Mouse (Mus musculus) lung, embryonic 15.5 days (tissue): ENCODE measurements around the gene Crlf2. TPM values are rescaled to one million over a fixed set of nuclear protein-coding genes. Genes with fewer than 3 reads are reported as not detected.

Experiments
- ATAC-seq: fragments of 200-750 bp; cut with Nextera tagmentation; 2 replicates; pipeline ENCODE4 v1.8.0; 2017; ENCODE audit warnings: moderate number of reproducible peaks, borderline replicate concordance; ENCODE audit not compliant: low FRiP score, low TSS enrichment; ENCODE audit errors: extremely low read depth
- H3K27ac ChIP-seq: fragments of 300-500 bp; sonication (generic); 2 replicates; pipeline ENCODE4 v1.5.1; 2015; ENCODE audit warnings: moderate library complexity, mild to moderate bottlenecking, inconsistent platforms
- H3K27me3 ChIP-seq: fragments of 300-500 bp; sonication (generic); 2 replicates; pipeline ENCODE4 v1.6.1; 2015; ENCODE audit warnings: inconsistent platforms
- H3K36me3 ChIP-seq: fragments of 300-500 bp; sonication (generic); 2 replicates; pipeline ENCODE4 v1.6.1; 2015; ENCODE audit warnings: inconsistent platforms
- H3K4me1 ChIP-seq: fragments of 300-500 bp; sonication (generic); 2 replicates; pipeline ENCODE4 v1.6.1; 2015; ENCODE audit warnings: inconsistent platforms
- H3K4me2 ChIP-seq: fragments of 300-500 bp; sonication (generic); 2 replicates; pipeline ENCODE4 v1.6.1; 2015; ENCODE audit warnings: inconsistent platforms, mild to moderate bottlenecking, moderate library complexity
- H3K4me3 ChIP-seq: fragments of 300-500 bp; sonication (generic); 2 replicates; pipeline ENCODE4 v1.5.1; 2015; ENCODE audit warnings: mild to moderate bottlenecking, inconsistent platforms
- H3K9ac ChIP-seq: fragments of 300-500 bp; sonication (generic); 2 replicates; pipeline ENCODE4 v1.6.1; 2015; ENCODE audit warnings: inconsistent platforms
- H3K9me3 ChIP-seq: fragments of 300-500 bp; sonication (generic); 2 replicates; pipeline ENCODE4 v1.6.1; 2016; ENCODE audit warnings: inconsistent platforms
- WGBS: fragments of 180-500 bp; shearing (Covaris S2); methylation state at CpG from one replicate; pipeline ENCODE4 v1.1.7; 2015; 5-methylcytosine and 5-hydroxymethylcytosine counted together
- polyA plus RNA-seq: library from polyadenylated mRNA; unstranded; fragments of >200 nt; fragmentation: Nextera tagmentation; extraction: Ambion mirVana; gene quantifications from 2 replicates; pipeline ENCODE4 v1.2.1, GENCODE M21; 2015

Crlf2 gene
- 14.8 and 17.0 TPM in 2 replicates for polyA plus RNA-seq

GRCm38 (mm10) chr5:109558404-109559160 lies at the start of gene Crlf2:
Crlf2 (minus strand) TSS chr5:109558993.
- Histone ChIP-seq H3K4me3 (peak within 1 kb of the TSS; percentile 78), H3K4me2 (peak within 1 kb of the TSS; percentile 72), H3K9me3 (peaks cover 24% of the 10 kb centered on the region), H3K9ac (peak within 1 kb of the TSS; percentile 47; the same call in 1 of the 2 replicates), H3K27ac (peak within 1 kb of the TSS; percentile 99), H3K4me1 (no peaks in the 10 kb centered on the region), H3K27me3 (no peaks in the 10 kb centered on the region), H3K36me3 (peaks cover 18% of the 10 kb centered on the region; the same call in 1 of the 2 replicates)
- 0% methylated on average over 44 of the region's 73 CpGs for WGBS
- ATAC-seq = peak; percentile 60

- no peak overlapping the region for H3K4me2 ChIP-seq
- H3K9me3 ChIP-seq = no peaks in the 10 kb centered on the region
- no peak overlapping the region for H3K4me3 ChIP-seq
- H3K9ac ChIP-seq = no peak overlapping the region
- no peaks in the 10 kb centered on the region for H3K27me3 ChIP-seq
- H3K4me1 ChIP-seq = no peaks in the 10 kb centered on the region
- no peak overlapping the region for H3K27ac ChIP-seq
- whole genome bisulfite sequencing = 15% methylated on average over 1 of the region's 1 CpGs
- ATAC-seq = 0 out of 2 replicates have a peak, but pooled peaks have one; percentile 52
- H3K36me3 ChIP-seq = no peaks in the 10 kb centered on the region
These were observed 43.8 kb upstream of the Crlf2 start for GRCm38 (mm10) chr5:109602585-109602984.

- H3K36me3 ChIP-seq = no peaks in the 10 kb centered on the region
- H3K27ac ChIP-seq = no peak overlapping the region
- no peak overlapping the region for H3K9ac ChIP-seq
- H3K27me3 ChIP-seq = no peaks in the 10 kb centered on the region
- no peak for ATAC-seq
- no peak overlapping the region for H3K4me3 ChIP-seq
- H3K4me1 ChIP-seq = no peaks in the 10 kb centered on the region
- H3K4me2 ChIP-seq = no peak overlapping the region
- no peaks in the 10 kb centered on the region for H3K9me3 ChIP-seq
- WGBS = 9% methylated on average over 3 of the region's 3 CpGs
These were observed 42.3 kb upstream of the Crlf2 start for GRCm38 (mm10) chr5:109601080-109601479.

- H3K27ac ChIP-seq = no peak overlapping the region
- ATAC-seq = no peak
- no peaks in the 10 kb centered on the region for H3K27me3 ChIP-seq
- H3K36me3 ChIP-seq = no peaks in the 10 kb centered on the region
- no peaks in the 10 kb centered on the region for H3K9me3 ChIP-seq
- no peak overlapping the region for H3K4me3 ChIP-seq
- H3K9ac ChIP-seq = no peak overlapping the region
- H3K4me2 ChIP-seq = no peak overlapping the region
- no peaks in the 10 kb centered on the region for H3K4me1 ChIP-seq
These were observed 40.1 kb upstream of the Crlf2 start for GRCm38 (mm10) chr5:109598876-109599275.

- H3K4me3 ChIP-seq = no peak overlapping the region
- no peaks in the 10 kb centered on the region for H3K9me3 ChIP-seq
- no peaks in the 10 kb centered on the region for H3K36me3 ChIP-seq
- no peaks in the 10 kb centered on the region for H3K4me1 ChIP-seq
- H3K9ac ChIP-seq = no peak overlapping the region
- no peak for ATAC-seq
- H3K27me3 ChIP-seq = no peaks in the 10 kb centered on the region
- H3K27ac ChIP-seq = no peak overlapping the region
- H3K4me2 ChIP-seq = no peak overlapping the region
- 33% methylated on average over 5 of the region's 5 CpGs for WGBS
These were observed 37.9 kb upstream of the Crlf2 start for GRCm38 (mm10) chr5:109596647-109597046.

GRCm38 (mm10) chr5:109562829-109563228 lies 4.0 kb upstream of the Crlf2 start:
- ATAC-seq = no peak
- Histone ChIP-seq H3K9ac (no peak overlapping the region), H3K4me3 (no peak overlapping the region), H3K4me2 (no peak overlapping the region), H3K9me3 (no peaks in the 10 kb centered on the region), H3K36me3 (no peaks in the 10 kb centered on the region), H3K27me3 (no peaks in the 10 kb centered on the region), H3K27ac (no peak overlapping the region), H3K4me1 (no peaks in the 10 kb centered on the region)
- WGBS = 52% methylated on average over 2 of the region's 2 CpGs

- WGBS = 20% methylated on average over 6 of the region's 6 CpGs
- H3K9me3 ChIP-seq = peaks cover 23% of the 10 kb centered on the region
- peaks cover 18% of the 10 kb centered on the region; the same call in 1 of the 2 replicates for H3K36me3 ChIP-seq
- peak overlapping the region; percentile 78 for H3K4me3 ChIP-seq
- H3K27ac ChIP-seq = peak overlapping the region; percentile 99
- H3K4me2 ChIP-seq = peak overlapping the region; percentile 72
- H3K9ac ChIP-seq = no peak overlapping the region
- ATAC-seq = no peak
- no peaks in the 10 kb centered on the region for H3K27me3 ChIP-seq
- H3K4me1 ChIP-seq = no peaks in the 10 kb centered on the region
These were observed 398 bp upstream of the Crlf2 start for GRCm38 (mm10) chr5:109559191-109559590.

GRCm38 (mm10) chr5:109558123-109558403 lies 730 bp downstream of the Crlf2 start:
- Histone ChIP-seq H3K36me3 (peaks cover 18% of the 10 kb centered on the region; the same call in 1 of the 2 replicates), H3K9ac (peak overlapping the region; percentile 31; the same call in 1 of the 2 replicates), H3K4me2 (peak overlapping the region; percentile 72), H3K4me1 (no peaks in the 10 kb centered on the region), H3K4me3 (peak overlapping the region; percentile 78), H3K27ac (peak overlapping the region; percentile 99), H3K9me3 (peaks cover 24% of the 10 kb centered on the region), H3K27me3 (no peaks in the 10 kb centered on the region)
- WGBS = 0% methylated on average over 9 of the region's 9 CpGs
- ATAC-seq = no peak

GRCm38 (mm10) chr5:109557321-109558122 lies 1.3 kb downstream of the Crlf2 start:
- WGBS = 0% methylated on average over 35 of the region's 35 CpGs
- peaks cover 24% of the 10 kb centered on the region for H3K9me3 ChIP-seq
- peak overlapping the region; percentile 78 for H3K4me3 ChIP-seq

GRCm38 (mm10) chr5:109556591-109557320 lies 2.0 kb downstream of the Crlf2 start:
- peak overlapping the region; percentile 99 for H3K27ac ChIP-seq
- peaks cover 27% of the 10 kb centered on the region for H3K9me3 ChIP-seq
- no peak overlapping the region for H3K9ac ChIP-seq
- peak; percentile 72 for ATAC-seq
- H3K4me3 ChIP-seq = peak overlapping the region; percentile 78
- H3K4me2 ChIP-seq = peak overlapping the region; percentile 72
- no peaks in the 10 kb centered on the region for H3K27me3 ChIP-seq
- WGBS = 5% methylated on average over 40 of the region's 40 CpGs
- peaks cover 18% of the 10 kb centered on the region; the same call in 1 of the 2 replicates for H3K36me3 ChIP-seq
- H3K4me1 ChIP-seq = no peaks in the 10 kb centered on the region

More at GRCm38 (mm10) chr5:109557321-109558122, 1.3 kb downstream of the Crlf2 start:
- peak overlapping the region; percentile 31; the same call in 1 of the 2 replicates for H3K9ac ChIP-seq
- peak overlapping the region; percentile 72 for H3K4me2 ChIP-seq
- H3K27me3 ChIP-seq = no peaks in the 10 kb centered on the region
- no peaks in the 10 kb centered on the region for H3K4me1 ChIP-seq
- ATAC-seq = peak; percentile 72
- H3K36me3 ChIP-seq = peaks cover 18% of the 10 kb centered on the region; the same call in 1 of the 2 replicates
- peak overlapping the region; percentile 99 for H3K27ac ChIP-seq

GRCm38 (mm10) chr5:109555676-109556571 lies 2.9 kb downstream of the Crlf2 start:
- H3K9me3 ChIP-seq = peaks cover 35% of the 10 kb centered on the region

More at GRCm38 (mm10) chr5:109555676-109556571, 2.9 kb downstream of the Crlf2 start:
- Histone ChIP-seq H3K4me1 (no peaks in the 10 kb centered on the region), H3K4me2 (peak overlapping the region; percentile 72), H3K4me3 (peak overlapping the region; percentile 78), H3K9ac (no peak overlapping the region), H3K27ac (peak overlapping the region; percentile 99), H3K36me3 (peaks cover 18% of the 10 kb centered on the region; the same call in 1 of the 2 replicates), H3K27me3 (no peaks in the 10 kb centered on the region)
- 74% methylated on average over 54 of the region's 54 CpGs for WGBS
- no peak for ATAC-seq
